Mouse (Mus musculus) kidney, adult 2 months (tissue): Measurements from ENCODE around the gene D130043K22Rik.

Source experiments
- CTCF ChIP-seq: fragments of 200-500 bp; conservative IDR thresholded peaks from 2 replicates; pipeline ENCODE4 v1.5.1; 2011; ENCODE audit warnings: low read depth, mild to moderate bottlenecking, control low read depth, low read length, moderate library complexity, mixed read lengths; ENCODE audit not compliant: insufficient read depth, insufficient read length
- POLR2A ChIP-seq: fragments of 200-500 bp; IDR thresholded peaks from one replicate; pipeline ENCODE4 v1.6.1; 2011; ENCODE audit warnings: low read depth, low read length, control low read depth

DNA sequence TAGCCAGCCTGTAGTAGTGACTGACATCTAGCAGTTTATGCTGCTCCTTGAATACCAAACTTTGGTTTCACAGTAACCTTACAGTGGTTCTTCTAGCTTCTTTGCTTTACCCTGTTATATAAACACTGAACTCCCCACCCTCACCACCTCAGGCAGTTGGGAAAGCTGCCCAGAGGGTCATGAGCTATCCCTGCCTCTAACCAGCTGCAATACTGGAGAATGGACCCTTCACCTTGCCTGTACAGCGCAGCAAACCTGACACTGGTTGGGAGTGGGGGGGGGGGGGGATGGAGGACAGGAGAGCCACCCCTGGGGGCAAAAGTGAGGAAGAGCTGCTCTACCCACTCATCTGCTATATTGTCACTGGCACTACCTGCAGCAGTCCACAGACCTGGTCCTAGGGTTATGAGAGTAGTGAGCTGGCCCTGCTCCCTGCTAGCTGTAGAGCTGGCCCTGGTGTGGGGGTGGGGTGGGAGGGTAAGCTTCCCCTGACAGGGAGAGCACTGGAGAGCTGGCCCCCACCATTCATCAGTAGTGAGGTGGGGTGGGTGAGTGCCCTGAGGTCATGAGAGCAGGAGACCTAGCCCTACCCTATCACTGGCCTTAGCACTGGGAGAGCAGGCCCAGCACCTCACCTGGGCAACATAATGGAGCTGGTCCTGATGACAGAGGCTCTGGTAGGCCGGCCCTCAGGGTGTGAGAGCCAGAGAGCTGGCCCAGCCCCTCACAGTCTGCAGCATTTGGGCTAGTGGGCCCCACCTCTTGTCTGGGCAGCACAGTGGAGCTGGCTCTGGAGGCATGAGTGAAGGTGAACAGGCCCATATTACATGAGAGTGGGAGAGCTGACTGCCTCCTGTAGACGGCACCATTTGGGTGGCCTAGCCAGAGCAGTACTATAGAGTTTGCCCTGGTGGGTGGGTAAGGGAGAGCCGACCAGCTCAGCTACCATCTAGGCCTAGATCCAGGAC lies 28.5 kb upstream of the D130043K22Rik start:
- no peak for TF ChIP-seq CTCF
- no peak for TF ChIP-seq POLR2A
